Mouse (Mus musculus) gastrocnemius, adult 8-10 months (tissue): ENCODE measurements around the gene Dkkl1. TPM values are rescaled to one million over a fixed set of nuclear protein-coding genes. Genes with fewer than 3 reads are reported as not detected.
A peak's percentile ranks its signal among the peaks of the same experiment; 100 is the strongest.
"Not testable (repeated sequence)": the region's sequence is repeated elsewhere in the genome, so short reads cannot be mapped to it uniquely, and the experiment has no call there.

Experiments
- DNase-seq, 2 experiments: peaks; one replicate each; pipeline ENCODE4 v3.0.0; 2022; ENCODE audit warnings: low spot score in 2 of 2
- total RNA-seq, 4 experiments: library from RNA; stranded (reverse); gene quantifications; 2 replicates each; pipeline ENCODE4 v1.2.4; 2022

The Dkkl1 gene
- total RNA-seq, 4 experiments from 2014 or later: not detected

GRCm38 (mm10) chr7:45193871-45194785, 17.8 kb downstream of the Dkkl1 start:
- no peak for DNase-seq

GRCm38 (mm10) chr7:45193406-45193805, 18.5 kb downstream of the Dkkl1 start:
- no peak for DNase-seq

- DNase-seq: no peak
Observed at GRCm38 (mm10) chr7:45192585-45193310, 19.2 kb downstream of the Dkkl1 start.

- DNase-seq: peak; percentile 62 to 75
Observed at GRCm38 (mm10) chr7:45191803-45192363, 20.1 kb downstream of the Dkkl1 start.

- DNase-seq: no peak
Observed at GRCm38 (mm10) chr7:45191161-45191560, 20.8 kb downstream of the Dkkl1 start.

- DNase-seq: no peak
Observed at GRCm38 (mm10) chr7:45190186-45190585, 21.8 kb downstream of the Dkkl1 start.

GRCm38 (mm10) chr7:45189600-45189999, 22.3 kb downstream of the Dkkl1 start:
- DNase-seq: no peak

GRCm38 (mm10) chr7:45185921-45186320, 26.0 kb downstream of the Dkkl1 start:
- DNase-seq: no peak

GRCm38 (mm10) chr7:45183672-45184071, 28.3 kb downstream of the Dkkl1 start:
- no peak for DNase-seq

- peak in 1 of 2 experiments; percentile 36 for DNase-seq
Observed at GRCm38 (mm10) chr7:45182606-45183005, 29.3 kb downstream of the Dkkl1 start.

GRCm38 (mm10) chr7:45182199-45182601, 29.7 kb downstream of the Dkkl1 start:
- peak; percentile 75 to 81 for DNase-seq

GRCm38 (mm10) chr7:45181540-45181939, 30.4 kb downstream of the Dkkl1 start:
- DNase-seq: no peak

GRCm38 (mm10) chr7:45180896-45181477, 31.0 kb downstream of the Dkkl1 start, which contains the start of gene Pth2:
Gene Pth2, plus strand, starts transcription at chr7:45180995.
- no peak for DNase-seq

GRCm38 (mm10) chr7:45179469-45179868, 32.5 kb downstream of the Dkkl1 start, which contains the start of gene Gfy:
Gene Gfy, minus strand, starts transcription at chr7:45179569.
- no peak for DNase-seq

- no peak for DNase-seq
Observed at GRCm38 (mm10) chr7:45178550-45178949, 33.4 kb downstream of the Dkkl1 start.

- DNase-seq: no peak
Observed at GRCm38 (mm10) chr7:45176356-45176755, 35.6 kb downstream of the Dkkl1 start.

- DNase-seq: no peak
Observed at GRCm38 (mm10) chr7:45175929-45176328, 36.0 kb downstream of the Dkkl1 start.

- DNase-seq: no peak
Observed at GRCm38 (mm10) chr7:45175398-45175797, 36.5 kb downstream of the Dkkl1 start.

- no peak for DNase-seq
Observed at GRCm38 (mm10) chr7:45174567-45175280, 37.2 kb downstream of the Dkkl1 start.

- DNase-seq: not testable (repeated sequence)
Observed at GRCm38 (mm10) chr7:45173772-45174171, 38.2 kb downstream of the Dkkl1 start.

- DNase-seq: no peak
Observed at GRCm38 (mm10) chr7:45172974-45173373, 39.0 kb downstream of the Dkkl1 start.
